Mouse (Mus musculus): ENCODE measurements around the gene Ccdc85c. TPM values are rescaled to one million over a fixed set of nuclear protein-coding genes. Genes with fewer than 3 reads are reported as not detected.
A peak's percentile ranks its signal among the peaks of the same experiment; 100 is the strongest.

Gene Ccdc85c
- polyA plus RNA-seq, 1 experiment from 2014 or later, result 2.3 TPM

- ATAC-seq (ENCODE audit: low read depth) (peak; percentile 29), DNase-seq (peak; percentile 37)
- Histone ChIP-seq H3K9me3 (replicated peaks) (no peaks in the 10 kb centered on the region), H3K4me3 (replicated peaks) (no peak overlapping the region), H3K4me1 (replicated peaks) (peaks cover 5% of the 10 kb centered on the region; the same call in 1 of the 2 replicates), H3K27ac (no peak overlapping the region), H3K27me3 (peaks cover 14% of the 10 kb centered on the region), H3K36me3 (no peaks in the 10 kb centered on the region), H3K4me2 (peak overlapping the region; percentile 33; the same call in 1 of the 2 replicates), H3K9ac (no peak overlapping the region)
- WGBS (ENCODE audit: insufficient replicate concordance), result 6% methylated on average over 8 of the region's 8 CpGs
These were observed 17.7 kb upstream of the Ccdc85c start for GRCm38 (mm10) chr12:108292957-108293356.

- H3K9ac ChIP-seq, result no peak overlapping the region
- ATAC-seq (ENCODE audit: low read depth) (peak; percentile 60), DNase-seq (no peak)
- WGBS (ENCODE audit: insufficient replicate concordance), result 13% methylated on average over 9 of the region's 9 CpGs
- H3K4me2 ChIP-seq, result peak overlapping the region; percentile 33; the same call in 1 of the 2 replicates
- H3K27me3 ChIP-seq, result peaks cover 14% of the 10 kb centered on the region
- H3K4me1 ChIP-seq (replicated peaks), result peaks cover 5% of the 10 kb centered on the region; the same call in 1 of the 2 replicates
- H3K9me3 ChIP-seq (replicated peaks), result no peaks in the 10 kb centered on the region
- no peak overlapping the region for H3K27ac ChIP-seq
- H3K36me3 ChIP-seq, result no peaks in the 10 kb centered on the region
- H3K4me3 ChIP-seq (replicated peaks), result no peak overlapping the region
These were observed 17.2 kb upstream of the Ccdc85c start for GRCm38 (mm10) chr12:108292419-108292818.

- H3K9me3 ChIP-seq (replicated peaks), result no peaks in the 10 kb centered on the region
- H3K27me3 ChIP-seq, result peaks cover 19% of the 10 kb centered on the region
- peaks cover 5% of the 10 kb centered on the region; the same call in 1 of the 2 replicates for H3K4me1 ChIP-seq (replicated peaks)
- WGBS (ENCODE audit: insufficient replicate concordance), result 76% methylated on average over 19 of the region's 19 CpGs
- no peak overlapping the region for H3K4me2 ChIP-seq
- no peak overlapping the region for H3K4me3 ChIP-seq (replicated peaks)
- ATAC-seq (ENCODE audit: low read depth), result no peak
- H3K9ac ChIP-seq, result no peak overlapping the region
- no peak overlapping the region for H3K27ac ChIP-seq
- DNase-seq, result no peak
- no peaks in the 10 kb centered on the region for H3K36me3 ChIP-seq
These were observed 13.1 kb upstream of the Ccdc85c start for GRCm38 (mm10) chr12:108288127-108288880.

- H3K27me3 ChIP-seq, result peaks cover 21% of the 10 kb centered on the region
- no peak overlapping the region for H3K27ac ChIP-seq
- no peaks in the 10 kb centered on the region for H3K36me3 ChIP-seq
- no peaks in the 10 kb centered on the region for H3K9me3 ChIP-seq (replicated peaks)
- 86% methylated on average over 8 of the region's 8 CpGs for WGBS (ENCODE audit: insufficient replicate concordance)
- ATAC-seq (ENCODE audit: low read depth) (no peak), DNase-seq (no peak)
- H3K4me3 ChIP-seq (replicated peaks), result no peak overlapping the region
- H3K4me2 ChIP-seq, result no peak overlapping the region
- no peaks in the 10 kb centered on the region for H3K4me1 ChIP-seq (replicated peaks)
- no peak overlapping the region for H3K9ac ChIP-seq
These were observed 11.8 kb upstream of the Ccdc85c start for GRCm38 (mm10) chr12:108287011-108287410.

GRCm38 (mm10) chr12:108286381-108286780, 11.2 kb upstream of the Ccdc85c start:
- H3K27me3 ChIP-seq, result peaks cover 19% of the 10 kb centered on the region
- no peaks in the 10 kb centered on the region for H3K4me1 ChIP-seq (replicated peaks)
- DNase-seq (no peak), ATAC-seq (ENCODE audit: low read depth) (no peak)
- no peaks in the 10 kb centered on the region for H3K9me3 ChIP-seq (replicated peaks)
- H3K36me3 ChIP-seq, result no peaks in the 10 kb centered on the region
- 51% methylated on average over 4 of the region's 4 CpGs for WGBS (ENCODE audit: insufficient replicate concordance)
- H3K9ac ChIP-seq, result no peak overlapping the region
- no peak overlapping the region for H3K27ac ChIP-seq
- H3K4me3 ChIP-seq (replicated peaks), result no peak overlapping the region
- H3K4me2 ChIP-seq, result no peak overlapping the region

GRCm38 (mm10) chr12:108285225-108286011, 10.2 kb upstream of the Ccdc85c start:
- ATAC-seq (ENCODE audit: low read depth), result no peak
- H3K36me3 ChIP-seq, result no peaks in the 10 kb centered on the region

GRCm38 (mm10) chr12:108284455-108285224, 9.4 kb upstream of the Ccdc85c start:
- Histone ChIP-seq H3K9ac (no peak overlapping the region), H3K4me1 (replicated peaks) (no peaks in the 10 kb centered on the region), H3K9me3 (replicated peaks) (no peaks in the 10 kb centered on the region), H3K4me2 (no peak overlapping the region), H3K27ac (no peak overlapping the region), H3K27me3 (peaks cover 19% of the 10 kb centered on the region), H3K36me3 (no peaks in the 10 kb centered on the region), H3K4me3 (replicated peaks) (no peak overlapping the region)
- ATAC-seq (ENCODE audit: low read depth) (no peak), DNase-seq (no peak)
- 33% methylated on average over 14 of the region's 14 CpGs for WGBS (ENCODE audit: insufficient replicate concordance)

More at GRCm38 (mm10) chr12:108285225-108286011, 10.2 kb upstream of the Ccdc85c start:
- 34% methylated on average over 11 of the region's 11 CpGs for WGBS (ENCODE audit: insufficient replicate concordance)
- no peak overlapping the region for H3K27ac ChIP-seq
- no peak for DNase-seq
- H3K9me3 ChIP-seq (replicated peaks), result no peaks in the 10 kb centered on the region
- H3K27me3 ChIP-seq, result peaks cover 19% of the 10 kb centered on the region
- H3K9ac ChIP-seq, result no peak overlapping the region
- no peak overlapping the region for H3K4me3 ChIP-seq (replicated peaks)
- H3K4me1 ChIP-seq (replicated peaks), result no peaks in the 10 kb centered on the region
- no peak overlapping the region for H3K4me2 ChIP-seq

- H3K27ac ChIP-seq, result no peak overlapping the region
- H3K4me1 ChIP-seq (replicated peaks), result peaks cover 43% of the 10 kb centered on the region
- H3K4me3 ChIP-seq (replicated peaks), result no peak overlapping the region
- ATAC-seq (ENCODE audit: low read depth), result no peak
- no peak for DNase-seq
- no peaks in the 10 kb centered on the region for H3K36me3 ChIP-seq
- no peak overlapping the region for H3K4me2 ChIP-seq
- peaks cover 63% of the 10 kb centered on the region for H3K27me3 ChIP-seq
- H3K9ac ChIP-seq, result no peak overlapping the region
- no peaks in the 10 kb centered on the region for H3K9me3 ChIP-seq (replicated peaks)
- WGBS (ENCODE audit: insufficient replicate concordance), result 60% methylated on average over 15 of the region's 15 CpGs
These were observed 3.1 kb upstream of the Ccdc85c start for GRCm38 (mm10) chr12:108278221-108278918.

GRCm38 (mm10) chr12:108277341-108277841, 2.2 kb upstream of the Ccdc85c start:
- Histone ChIP-seq H3K4me3 (replicated peaks) (no peak overlapping the region), H3K9ac (no peak overlapping the region), H3K36me3 (no peaks in the 10 kb centered on the region), H3K27ac (no peak overlapping the region), H3K27me3 (peaks cover 68% of the 10 kb centered on the region), H3K4me2 (no peak overlapping the region), H3K9me3 (replicated peaks) (no peaks in the 10 kb centered on the region), H3K4me1 (replicated peaks) (peaks cover 53% of the 10 kb centered on the region)
- 11% methylated on average over 12 of the region's 12 CpGs for WGBS (ENCODE audit: insufficient replicate concordance)
- DNase-seq, result no peak
- no peak for ATAC-seq (ENCODE audit: low read depth)

- H3K9me3 ChIP-seq (replicated peaks), result no peaks in the 10 kb centered on the region
- peak overlapping the region; percentile 94 for H3K4me2 ChIP-seq
- 1% methylated on average over 47 of the region's 47 CpGs for WGBS (ENCODE audit: insufficient replicate concordance)
- H3K36me3 ChIP-seq, result no peaks in the 10 kb centered on the region
- DNase-seq (peak; percentile 24), ATAC-seq (ENCODE audit: low read depth) (peak; percentile 11)
- H3K4me1 ChIP-seq (replicated peaks), result peaks cover 65% of the 10 kb centered on the region
- H3K27me3 ChIP-seq, result peaks cover 78% of the 10 kb centered on the region
- H3K9ac ChIP-seq, result peak overlapping the region; percentile 69
- no peak overlapping the region; the same call in 1 of the 2 replicates for H3K27ac ChIP-seq
- peak overlapping the region; percentile 67 for H3K4me3 ChIP-seq (replicated peaks)
These were observed 946 bp upstream of the Ccdc85c start for GRCm38 (mm10) chr12:108275920-108276822.
